Mouse (Mus musculus) hindbrain, embryonic 12.5 days (tissue): ENCODE measurements at regions not wholly inside any gene's neighbourhood (a gene's known extent, or its start where the extent isn't known, plus 50 kb on each side); places are given as distances from the start of the nearest gene placed in this dataset.
"Not testable (repeated sequence)": the region's sequence is repeated elsewhere in the genome, so short reads cannot be mapped to it uniquely, and the experiment has no call there.

Experiments
- ATAC-seq: fragments of 200-750 bp; cut with Nextera tagmentation; 2 replicates; pipeline ENCODE4 v1.8.0; 2017; ENCODE audit warnings: moderate TSS enrichment; ENCODE audit not compliant: low FRiP score
- H3K27ac ChIP-seq: fragments of 300-500 bp; sonication (generic); 2 replicates; pipeline ENCODE4 v1.5.1; 2016; ENCODE audit warnings: mild to moderate bottlenecking
- H3K27me3 ChIP-seq: fragments of 300-500 bp; sonication (generic); 2 replicates; pipeline ENCODE4 v1.6.1; 2016; ENCODE audit warnings: mild to moderate bottlenecking
- H3K36me3 ChIP-seq: fragments of 300-500 bp; sonication (generic); 2 replicates; pipeline ENCODE4 v1.6.1; 2016; ENCODE audit warnings: mild to moderate bottlenecking
- H3K4me1 ChIP-seq: fragments of 300-500 bp; sonication (generic); 2 replicates; pipeline ENCODE4 v1.6.1; 2016
- H3K4me2 ChIP-seq: fragments of 300-500 bp; sonication (generic); replicated peaks from 2 replicates; pipeline ENCODE4 v1.6.1; 2016; ENCODE audit warnings: mild to moderate bottlenecking
- H3K4me3 ChIP-seq: fragments of 300-500 bp; sonication (generic); 2 replicates; pipeline ENCODE4 v1.5.1; 2016; ENCODE audit warnings: mild to moderate bottlenecking
- H3K9ac ChIP-seq: fragments of 300-500 bp; sonication (generic); 2 replicates; pipeline ENCODE4 v1.6.1; 2016; ENCODE audit warnings: mild to moderate bottlenecking, moderate library complexity
- H3K9me3 ChIP-seq: fragments of 300-500 bp; sonication (generic); replicated peaks from 2 replicates; pipeline ENCODE4 v1.6.1; 2016; ENCODE audit warnings: mild to moderate bottlenecking
- WGBS: fragments of 180-500 bp; shearing (Covaris S2); methylation state at CpG from one replicate; pipeline ENCODE4 v1.1.7; 2016; 5-methylcytosine and 5-hydroxymethylcytosine counted together

GRCm38 (mm10) chr13:111883768-111884566 is 75.2 kb upstream of the Map3k1 start:
- not testable (repeated sequence) for H3K27me3 ChIP-seq, H3K9ac ChIP-seq, ATAC-seq, H3K4me3 ChIP-seq, H3K27ac ChIP-seq, H3K4me1 ChIP-seq, H3K36me3 ChIP-seq, H3K9me3 ChIP-seq, H3K4me2 ChIP-seq
- WGBS: 86% methylated on average over 17 of the region's 17 CpGs

- WGBS: 74% methylated on average over 3 of the region's 3 CpGs
- no peak overlapping the region for H3K4me3 ChIP-seq
- H3K9ac ChIP-seq: no peak overlapping the region
- H3K9me3 ChIP-seq: no peaks in the 10 kb centered on the region
- no peaks in the 10 kb centered on the region for H3K27me3 ChIP-seq
- no peak overlapping the region for H3K27ac ChIP-seq
- H3K4me2 ChIP-seq: no peak overlapping the region
- H3K4me1 ChIP-seq: peaks cover 3% of the 10 kb centered on the region; the same call in 1 of the 2 replicates
- H3K36me3 ChIP-seq: no peaks in the 10 kb centered on the region
- no peak for ATAC-seq
Measured at GRCm38 (mm10) chr13:111890792-111891191, 82.0 kb upstream of the Map3k1 start.

GRCm38 (mm10) chr13:111892141-111892540 is 83.3 kb upstream of the Map3k1 start:
- Histone ChIP-seq H3K4me1 (peaks cover 3% of the 10 kb centered on the region; the same call in 1 of the 2 replicates), H3K4me2 (no peak overlapping the region), H3K4me3 (no peak overlapping the region), H3K9ac (no peak overlapping the region), H3K27ac (no peak overlapping the region), H3K27me3 (no peaks in the 10 kb centered on the region), H3K36me3 (no peaks in the 10 kb centered on the region), H3K9me3 (no peaks in the 10 kb centered on the region)
- no peak for ATAC-seq
- 93% methylated on average over 8 of the region's 8 CpGs for WGBS

- Histone ChIP-seq H3K27ac (no peak overlapping the region), H3K9ac (no peak overlapping the region), H3K4me3 (no peak overlapping the region), H3K36me3 (no peaks in the 10 kb centered on the region), H3K4me1 (peaks cover 3% of the 10 kb centered on the region; the same call in 1 of the 2 replicates), H3K27me3 (no peaks in the 10 kb centered on the region), H3K4me2 (no peak overlapping the region), H3K9me3 (no peaks in the 10 kb centered on the region)
- WGBS: 58% methylated on average over 13 of the region's 14 CpGs
- no peak for ATAC-seq
Measured at GRCm38 (mm10) chr13:111893221-111893713, 84.5 kb upstream of the Map3k1 start.

- 0 out of 2 replicates have a peak overlapping the region, but pooled peaks have one; percentile 13 for H3K4me2 ChIP-seq
- H3K36me3 ChIP-seq: no peaks in the 10 kb centered on the region
- H3K9me3 ChIP-seq: no peaks in the 10 kb centered on the region
- H3K27ac ChIP-seq: no peak overlapping the region
- no peaks in the 10 kb centered on the region for H3K27me3 ChIP-seq
- no peak overlapping the region for H3K9ac ChIP-seq
- no peak for ATAC-seq
- peaks cover 3% of the 10 kb centered on the region; the same call in 1 of the 2 replicates for H3K4me1 ChIP-seq
- no peak overlapping the region for H3K4me3 ChIP-seq
- WGBS: 71% methylated on average over 15 of the region's 15 CpGs
Measured at GRCm38 (mm10) chr13:111894804-111895478, 86.1 kb upstream of the Map3k1 start.

GRCm38 (mm10) chr13:111896279-111896678 is 87.5 kb upstream of the Map3k1 start:
- H3K36me3 ChIP-seq: no peaks in the 10 kb centered on the region
- ATAC-seq: no peak
- no peaks in the 10 kb centered on the region for H3K27me3 ChIP-seq
- H3K4me1 ChIP-seq: peaks cover 3% of the 10 kb centered on the region; the same call in 1 of the 2 replicates
- 41% methylated on average over 2 of the region's 2 CpGs for WGBS
- no peak overlapping the region for H3K4me3 ChIP-seq
- H3K9me3 ChIP-seq: no peaks in the 10 kb centered on the region
- H3K27ac ChIP-seq: no peak overlapping the region
- no peak overlapping the region for H3K4me2 ChIP-seq
- no peak overlapping the region for H3K9ac ChIP-seq

GRCm38 (mm10) chr13:111903361-111903760 is 94.6 kb upstream of the Map3k1 start:
- H3K4me1 ChIP-seq: peaks cover 8% of the 10 kb centered on the region
- no peak for ATAC-seq
- H3K4me2 ChIP-seq: no peak overlapping the region
- 61% methylated on average over 2 of the region's 2 CpGs for WGBS
- H3K9me3 ChIP-seq: no peaks in the 10 kb centered on the region
- no peak overlapping the region for H3K4me3 ChIP-seq
- no peak overlapping the region for H3K9ac ChIP-seq
- no peaks in the 10 kb centered on the region for H3K27me3 ChIP-seq
- no peaks in the 10 kb centered on the region for H3K36me3 ChIP-seq
- H3K27ac ChIP-seq: no peak overlapping the region

GRCm38 (mm10) chr13:111903931-111904330 is 95.1 kb upstream of the Map3k1 start:
- Histone ChIP-seq H3K27ac (no peak overlapping the region), H3K36me3 (no peaks in the 10 kb centered on the region), H3K4me2 (no peak overlapping the region), H3K9me3 (no peaks in the 10 kb centered on the region), H3K4me1 (peaks cover 8% of the 10 kb centered on the region), H3K9ac (no peak overlapping the region), H3K27me3 (no peaks in the 10 kb centered on the region), H3K4me3 (no peak overlapping the region)
- WGBS: 54% methylated on average over 9 of the region's 9 CpGs
- ATAC-seq: no peak

GRCm38 (mm10) chr13:111904616-111905212 is 95.9 kb upstream of the Map3k1 start:
- Histone ChIP-seq H3K4me1 (peaks cover 8% of the 10 kb centered on the region), H3K9ac (peak overlapping the region; percentile 19; the same call in 1 of the 2 replicates), H3K36me3 (no peaks in the 10 kb centered on the region), H3K27ac (peak overlapping the region; percentile 66), H3K4me2 (peak overlapping the region; percentile 41), H3K27me3 (no peaks in the 10 kb centered on the region), H3K9me3 (no peaks in the 10 kb centered on the region), H3K4me3 (peak overlapping the region; percentile 1; the same call in 1 of the 2 replicates)
- peak; percentile 58; the same call in 1 of the 2 replicates for ATAC-seq
- 19% methylated on average over 15 of the region's 17 CpGs for WGBS

GRCm38 (mm10) chr13:111905213-111905701 is 96.5 kb upstream of the Map3k1 start:
- no peak for ATAC-seq
- H3K4me3 ChIP-seq: peak overlapping the region; percentile 1; the same call in 1 of the 2 replicates
- H3K27ac ChIP-seq: peak overlapping the region; percentile 66
- 23% methylated on average over 10 of the region's 10 CpGs for WGBS
- H3K4me1 ChIP-seq: peaks cover 8% of the 10 kb centered on the region
- H3K9ac ChIP-seq: peak overlapping the region; percentile 19; the same call in 1 of the 2 replicates
- no peaks in the 10 kb centered on the region for H3K36me3 ChIP-seq
- no peaks in the 10 kb centered on the region for H3K27me3 ChIP-seq
- no peaks in the 10 kb centered on the region for H3K9me3 ChIP-seq
- H3K4me2 ChIP-seq: peak overlapping the region; percentile 41

- Histone ChIP-seq H3K27ac (no peak overlapping the region), H3K4me1 (no peaks in the 10 kb centered on the region), H3K9ac (no peak overlapping the region), H3K4me3 (no peak overlapping the region), H3K36me3 (no peaks in the 10 kb centered on the region), H3K27me3 (no peaks in the 10 kb centered on the region), H3K9me3 (no peaks in the 10 kb centered on the region), H3K4me2 (no peak overlapping the region)
- 91% methylated on average over 5 of the region's 5 CpGs for WGBS
- no peak for ATAC-seq
Measured at GRCm38 (mm10) chr13:111911071-111911470, 102.3 kb upstream of the Map3k1 start.
